Mouse (Mus musculus): ENCODE data around the gene Stox2. TPM values are rescaled to one million over a fixed set of nuclear protein-coding genes. Genes with fewer than 3 reads are reported as not detected.

Gene Stox2
- polyA plus RNA-seq, 1 experiment, result 0.01 TPM

DNA sequence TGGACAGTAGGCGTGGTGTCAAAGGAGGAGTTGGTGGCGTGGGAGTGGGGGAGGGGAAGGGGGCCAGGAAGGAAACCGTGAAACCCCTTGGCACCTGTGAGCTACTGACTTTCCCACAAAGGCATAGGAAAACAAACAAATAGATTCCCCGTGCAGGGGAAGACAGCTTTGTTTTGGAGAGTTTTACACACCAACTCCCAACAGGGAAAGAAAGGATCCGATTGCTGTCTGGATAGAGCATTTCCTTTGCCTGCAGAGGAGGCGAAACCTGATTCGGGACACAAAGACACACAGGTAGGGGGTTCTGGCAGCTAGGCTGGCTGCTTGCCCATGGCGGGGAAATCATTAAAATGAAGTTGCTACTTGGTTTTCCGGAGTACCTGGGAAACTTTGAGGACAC, 310.6 kb downstream of the Stox2 start:
- Histone ChIP-seq H3K27me3 (ENCODE audit: control insufficient read depth) (no peaks in the 10 kb centered on the region), H3K9me3 (ENCODE audit: control insufficient read depth, low read length) (no peaks in the 10 kb centered on the region; the same call in 1 of the 2 replicates), H3K36me3 (ENCODE audit: control insufficient read depth) (no peaks in the 10 kb centered on the region), H3K4me3 (replicated peaks) (no peak overlapping the region), H3K4me1 (ENCODE audit: control insufficient read depth) (no peaks in the 10 kb centered on the region)
- TF ChIP-seq TAL1 (IDR thresholded peaks at IDR 0.05; ENCODE audit: low read length) (no peak), GATA1 (IDR thresholded peaks at IDR 0.05; ENCODE audit: low read length) (no peak)

DNA sequence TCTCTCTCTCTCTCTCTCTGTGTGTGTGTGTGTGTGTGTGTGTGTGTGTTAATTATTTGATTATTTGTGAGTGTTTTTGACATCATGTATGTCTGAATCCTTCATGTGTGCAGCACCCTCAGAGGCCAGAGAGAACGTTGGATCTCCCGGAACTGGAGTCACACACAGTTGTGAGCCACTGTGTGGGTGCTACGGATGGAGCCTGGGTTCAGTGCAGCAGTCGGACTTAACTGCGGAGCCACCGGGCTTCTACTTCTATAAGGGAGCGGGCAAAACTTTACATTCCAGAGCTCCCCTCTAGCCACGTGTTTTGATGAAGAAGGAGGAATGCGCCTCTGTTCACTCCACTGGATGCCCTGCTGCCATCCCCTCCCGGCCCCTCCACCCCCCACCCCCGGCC, 311.4 kb downstream of the Stox2 start:
- Histone ChIP-seq H3K27me3 (ENCODE audit: control insufficient read depth) (no peaks in the 10 kb centered on the region), H3K9me3 (ENCODE audit: control insufficient read depth, low read length) (no peaks in the 10 kb centered on the region; the same call in 1 of the 2 replicates), H3K4me1 (ENCODE audit: control insufficient read depth) (no peaks in the 10 kb centered on the region), H3K4me3 (replicated peaks) (no peak overlapping the region), H3K36me3 (ENCODE audit: control insufficient read depth) (no peaks in the 10 kb centered on the region)
- TF ChIP-seq GATA1 (IDR thresholded peaks at IDR 0.05; ENCODE audit: low read length) (no peak), TAL1 (IDR thresholded peaks at IDR 0.05; ENCODE audit: low read length) (no peak)

DNA sequence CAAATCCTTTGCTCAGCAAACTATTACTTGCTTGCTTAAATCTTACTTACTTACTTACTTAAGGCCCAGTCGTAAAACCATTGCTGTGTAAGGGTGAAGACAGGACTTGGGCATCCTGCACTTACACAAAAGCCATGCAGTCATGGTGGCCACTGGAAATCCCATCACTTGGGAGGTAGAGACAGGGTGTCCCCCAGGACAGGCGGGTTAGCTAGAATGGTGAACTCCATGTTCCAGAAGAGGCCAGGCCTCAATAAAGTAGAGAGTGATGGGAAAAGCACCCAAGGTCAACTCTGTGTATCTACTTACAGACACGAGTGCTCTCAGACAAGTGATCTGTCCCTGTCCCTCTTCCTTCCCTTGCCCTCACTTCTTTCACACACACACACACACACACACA, 312.8 kb downstream of the Stox2 start:
- H3K27me3 ChIP-seq (ENCODE audit: control insufficient read depth), result no peaks in the 10 kb centered on the region
- H3K9me3 ChIP-seq (ENCODE audit: control insufficient read depth, low read length), result no peaks in the 10 kb centered on the region; the same call in 1 of the 2 replicates
- H3K36me3 ChIP-seq (ENCODE audit: control insufficient read depth), result no peaks in the 10 kb centered on the region
- no peak for TF ChIP-seq GATA1 (IDR thresholded peaks at IDR 0.05; ENCODE audit: low read length)
- no peak for TF ChIP-seq TAL1 (IDR thresholded peaks at IDR 0.05; ENCODE audit: low read length)
- H3K4me1 ChIP-seq (ENCODE audit: control insufficient read depth), result no peaks in the 10 kb centered on the region
- H3K4me3 ChIP-seq (replicated peaks), result no peak overlapping the region

Other genes with a start within 250 kb of the Stox2 start
- gene Trappc11, start 87.1 kb upstream of the Stox2 start, polyA plus RNA-seq (2012), result 0.42 and 0.79 TPM in 2 replicates
- 0.88 and 1.1 TPM in 2 replicates for gene Rwdd4a, start 87.3 kb upstream of the Stox2 start, polyA plus RNA-seq (2012)
- gene Ing2, start 229.2 kb upstream of the Stox2 start, polyA plus RNA-seq (2012), result 0.36 and 0.55 TPM in 2 replicates

Measured in erythroblast, embryonic 14.5 days (primary cell).